Mouse (Mus musculus) myocyte (in vitro differentiated cells): ENCODE data around the gene Lgals7. TPM values are rescaled to one million over a fixed set of nuclear protein-coding genes. Genes with fewer than 3 reads are reported as not detected.

Source experiments
- H3K27me3 ChIP-seq: one replicate; pipeline ENCODE4 v1.6.1; 2011; ENCODE audit not compliant: control insufficient read depth, insufficient read depth, insufficient read length
- H3K36me3 ChIP-seq: one replicate; pipeline ENCODE4 v1.6.1; 2011; ENCODE audit not compliant: control insufficient read depth, insufficient read depth
- H3K4me2 ChIP-seq: one replicate; pipeline ENCODE4 v1.6.1; 2011; ENCODE audit warnings: low read depth, control low read depth
- H3K4me3 ChIP-seq: one replicate; pipeline ENCODE4 v1.5.1; 2011; ENCODE audit warnings: mild to moderate bottlenecking, control low read depth, moderate library complexity
- H3K79me2 ChIP-seq: one replicate; pipeline ENCODE4 v1.6.1; 2011; ENCODE audit not compliant: control insufficient read depth, insufficient read depth
- H3ac ChIP-seq: one replicate; pipeline ENCODE4 v1.6.1; 2011; ENCODE audit not compliant: control insufficient read depth, insufficient read length
- CEBPB ChIP-seq: IDR thresholded peaks from 2 replicates; pipeline ENCODE4 v1.6.1; 2011; ENCODE audit warnings: mild to moderate bottlenecking, moderate library complexity; ENCODE audit not compliant: poor library complexity, insufficient read depth, severe bottlenecking
- E2F4 ChIP-seq: IDR thresholded peaks from one replicate; pipeline ENCODE4 v1.6.1; 2011; ENCODE audit warnings: mild to moderate bottlenecking, control low read depth, moderate library complexity; ENCODE audit not compliant: insufficient read depth
- MAX ChIP-seq: IDR thresholded peaks from one replicate; pipeline ENCODE4 v1.6.1; 2011; ENCODE audit warnings: low read depth, mild to moderate bottlenecking, control low read depth
- MYOD1 ChIP-seq, 3 experiments: IDR thresholded peaks; one replicate each; pipeline ENCODE4 v1.6.1; 2011; ENCODE audit warnings: control low read depth in 2 of 3, low read depth in 2 of 3, mild to moderate bottlenecking in 2 of 3, moderate library complexity in 1 of 3; ENCODE audit not compliant: insufficient read length in 2 of 3, control insufficient read depth in 1 of 3
- MYOG ChIP-seq, 3 experiments: IDR thresholded peaks; one replicate each; pipeline ENCODE4 v1.6.1; 2011; ENCODE audit warnings: control low read depth in 2 of 3, low read depth in 2 of 3, mild to moderate bottlenecking in 2 of 3; ENCODE audit not compliant: insufficient read length in 2 of 3, control insufficient read depth in 1 of 3, insufficient read depth in 1 of 3
- POLR2A ChIP-seq: IDR thresholded peaks from one replicate; pipeline ENCODE4 v1.6.1; 2011; ENCODE audit warnings: low read depth, mild to moderate bottlenecking, control low read depth, moderate library complexity; ENCODE audit not compliant: insufficient read length
- POLR2AphosphoS2 ChIP-seq: IDR thresholded peaks from one replicate; pipeline ENCODE4 v1.6.1; 2011; ENCODE audit warnings: low read depth, control low read depth; ENCODE audit not compliant: insufficient read length
- REST ChIP-seq: IDR thresholded peaks from one replicate; pipeline ENCODE4 v1.6.1; 2011; ENCODE audit warnings: mild to moderate bottlenecking, control low read depth, moderate library complexity; ENCODE audit not compliant: insufficient read depth, insufficient read length
- SRF ChIP-seq: IDR thresholded peaks from one replicate; pipeline ENCODE4 v1.6.1; 2011; ENCODE audit warnings: low read depth; ENCODE audit not compliant: control insufficient read depth, insufficient read length
- TCF12 ChIP-seq: IDR thresholded peaks from one replicate; pipeline ENCODE4 v1.6.1; 2011; ENCODE audit warnings: mild to moderate bottlenecking, control low read depth; ENCODE audit not compliant: poor library complexity, insufficient read depth, severe bottlenecking
- TCF3 ChIP-seq: IDR thresholded peaks from one replicate; pipeline ENCODE4 v1.6.1; 2011; ENCODE audit warnings: low read depth, control low read depth; ENCODE audit not compliant: insufficient read length
- USF1 ChIP-seq: IDR thresholded peaks from one replicate; pipeline ENCODE4 v1.6.1; 2011; ENCODE audit warnings: low read depth, mild to moderate bottlenecking, control low read depth, moderate library complexity
- polyA plus RNA-seq: library from polyadenylated mRNA; unstranded; fragments of >200 nt; fragmentation: generic; extraction: Trizol; gene quantifications from one replicate; pipeline ENCODE4 v1.2.1, GENCODE M21; 2012; ENCODE audit warnings: missing spikeins

The Lgals7 gene
- polyA plus RNA-seq: 0.50 TPM

DNA sequence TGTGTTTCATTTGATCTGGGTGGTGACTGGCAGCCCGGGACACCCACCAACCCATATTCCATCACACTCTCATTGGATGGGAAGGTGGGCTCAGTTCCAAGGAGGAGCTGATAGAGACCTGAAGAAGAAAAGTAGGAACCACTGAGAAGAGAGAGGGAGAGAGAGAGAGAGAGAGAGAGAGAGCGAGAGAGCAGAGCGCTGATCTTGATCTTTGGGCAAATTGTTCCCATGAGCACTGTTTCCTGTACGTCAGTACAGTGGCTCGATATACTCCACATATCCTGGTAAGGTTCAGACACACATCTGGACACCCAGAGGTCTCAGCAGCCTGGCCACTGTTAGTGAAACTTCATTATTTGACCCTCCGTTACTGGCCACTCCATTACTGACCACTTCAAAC is at the start of gene Lgals7:
Lgals7 (plus strand) TSS at position 314 of the 400 bp plus-strand sequence.
- Histone ChIP-seq H3K4me2 (no peak within 1 kb of the TSS), H3K27me3 (no peaks in the 10 kb centered on the region), H3K79me2 (no peaks in the 10 kb centered on the region), H3K36me3 (no peaks in the 10 kb centered on the region), H3K4me3 (no peak within 1 kb of the TSS), H3ac (no peak within 1 kb of the TSS)
- no peak for TF ChIP-seq CEBPB
- TF ChIP-seq MAX: no peak
- TF ChIP-seq SRF: no peak
- no peak for TF ChIP-seq E2F4
- no peak for TF ChIP-seq REST
- no peak for TF ChIP-seq MYOG (IDR thresholded peaks at IDR 0.05; ENCODE audit: control insufficient read depth in 1 of 3, insufficient read depth in 1 of 3, insufficient read length in 2 of 3, low read depth in 2 of 3)
- TF ChIP-seq TCF12: no peak
- TF ChIP-seq MYOD1 (IDR thresholded peaks at IDR 0.05; ENCODE audit: control insufficient read depth in 1 of 3, insufficient read length in 2 of 3, low read depth in 2 of 3): no peak
- TF ChIP-seq TCF3: no peak
- TF ChIP-seq POLR2AphosphoS2: no peak
- TF ChIP-seq USF1: no peak
- TF ChIP-seq POLR2A: no peak

DNA sequence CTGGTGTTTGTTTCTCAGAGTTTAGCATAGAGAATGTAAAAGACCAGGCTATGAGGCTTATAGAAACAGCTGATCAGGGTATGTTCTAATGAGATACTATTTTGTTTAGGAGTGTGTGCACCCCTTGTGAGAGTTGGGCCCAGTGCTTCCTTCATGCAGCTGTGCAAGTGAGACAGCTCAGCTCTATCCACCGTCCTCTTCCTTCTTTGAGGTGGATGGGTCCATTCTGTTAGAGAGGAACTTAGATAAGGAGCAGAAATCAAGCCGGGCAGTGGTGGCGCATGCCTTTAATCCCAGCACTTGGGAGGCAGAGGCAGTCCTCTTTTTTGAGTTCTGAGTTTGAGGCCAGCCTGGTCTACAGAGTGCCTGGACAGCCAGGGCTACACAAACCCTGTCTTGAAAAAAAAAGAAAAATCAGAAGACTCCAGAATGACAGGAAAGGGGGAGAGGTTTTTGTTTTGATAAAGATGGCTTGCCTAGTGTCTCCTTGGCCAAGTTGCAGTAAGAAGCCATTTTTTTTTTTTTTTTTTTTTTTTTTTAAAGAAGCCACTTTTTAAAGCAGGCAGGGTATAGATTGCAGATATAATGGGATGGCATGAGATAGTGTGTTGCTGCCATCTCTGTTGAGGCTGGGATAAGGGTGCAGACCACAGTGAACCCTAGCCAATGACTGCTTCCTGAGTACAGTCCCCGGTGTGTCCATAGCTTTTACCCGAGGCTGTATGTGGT is 49.2 kb upstream of the Lgals7 start:
- TF ChIP-seq POLR2AphosphoS2 (peak; percentile 20), MYOD1 (IDR thresholded peaks at IDR 0.05; ENCODE audit: control insufficient read depth in 1 of 3, insufficient read length in 2 of 3, low read depth in 2 of 3) (no peak), SRF (no peak)
- Histone ChIP-seq H3K4me2 (no peak overlapping the region), H3K4me3 (no peak overlapping the region), H3K79me2 (peaks cover 70% of the 10 kb centered on the region), H3K27me3 (no peaks in the 10 kb centered on the region), H3K36me3 (peaks cover 61% of the 10 kb centered on the region), H3ac (no peak overlapping the region)

DNA sequence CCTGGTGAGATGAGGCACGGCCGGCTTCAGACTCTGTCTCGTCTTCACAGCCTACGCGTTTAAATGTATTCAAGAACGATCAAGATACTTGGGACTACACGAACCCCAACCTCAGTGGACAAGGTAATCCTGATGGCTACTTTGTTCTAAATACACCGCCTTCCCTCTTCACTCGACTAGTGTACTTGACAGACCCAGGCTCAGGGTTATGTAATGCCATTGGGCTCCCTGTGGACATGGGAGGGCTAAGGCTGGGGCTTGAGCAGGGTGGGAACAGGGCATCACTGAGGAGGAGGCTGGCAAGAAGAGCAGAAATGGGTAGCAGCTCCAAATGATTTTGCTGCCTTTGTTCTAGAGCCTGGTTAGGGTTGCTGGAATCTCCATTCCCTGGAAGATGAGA is 48.4 kb upstream of the Lgals7 start:
- no peak overlapping the region for H3ac ChIP-seq
- H3K27me3 ChIP-seq: no peaks in the 10 kb centered on the region
- H3K79me2 ChIP-seq: peaks cover 72% of the 10 kb centered on the region
- peaks cover 69% of the 10 kb centered on the region for H3K36me3 ChIP-seq
- H3K4me2 ChIP-seq: no peak overlapping the region
- peak; percentile 18 for TF ChIP-seq POLR2AphosphoS2
- no peak for TF ChIP-seq CEBPB
- no peak for TF ChIP-seq MYOD1 (IDR thresholded peaks at IDR 0.05; ENCODE audit: control insufficient read depth in 1 of 3, insufficient read length in 2 of 3, low read depth in 2 of 3)
- TF ChIP-seq TCF12: no peak
- TF ChIP-seq SRF: no peak
- TF ChIP-seq MAX: no peak
- H3K4me3 ChIP-seq: no peak overlapping the region

DNA sequence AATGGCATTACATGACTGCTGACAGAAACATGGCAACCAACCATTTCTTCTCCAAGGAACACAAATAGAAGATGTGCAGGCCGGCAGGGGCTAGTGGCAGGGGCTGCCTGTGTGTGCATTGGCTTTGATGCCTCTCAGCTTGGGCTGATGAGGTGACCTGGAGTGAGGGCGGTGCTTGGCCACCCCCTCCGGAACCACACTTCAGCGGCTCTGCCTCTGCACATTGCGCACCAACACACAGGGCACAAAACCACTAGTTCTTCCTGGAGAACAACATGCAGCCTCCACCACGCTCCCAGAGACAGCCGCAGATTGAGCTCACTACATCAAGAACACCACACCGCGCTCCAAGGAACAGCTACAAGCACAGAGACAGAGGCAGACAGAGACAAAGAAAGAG is 47.5 kb upstream of the Lgals7 start:
- H3K79me2 ChIP-seq: peaks cover 72% of the 10 kb centered on the region
- H3K36me3 ChIP-seq: peaks cover 74% of the 10 kb centered on the region
- H3K4me3 ChIP-seq: no peak overlapping the region
- TF ChIP-seq MAX: no peak
- peak; percentile 78 for TF ChIP-seq POLR2AphosphoS2
- no peak for TF ChIP-seq SRF
- no peak for TF ChIP-seq REST
- no peak for TF ChIP-seq TCF3
- TF ChIP-seq TCF12: no peak
- TF ChIP-seq MYOG (IDR thresholded peaks at IDR 0.05; ENCODE audit: control insufficient read depth in 1 of 3, insufficient read depth in 1 of 3, insufficient read length in 2 of 3, low read depth in 2 of 3): no peak
- TF ChIP-seq CEBPB: no peak
- peak; percentile 29 for TF ChIP-seq POLR2A
- no peak for TF ChIP-seq USF1
- TF ChIP-seq MYOD1 (IDR thresholded peaks at IDR 0.05; ENCODE audit: control insufficient read depth in 1 of 3, insufficient read length in 2 of 3, low read depth in 2 of 3): no peak
- TF ChIP-seq E2F4: no peak
- H3ac ChIP-seq: no peak overlapping the region
- H3K27me3 ChIP-seq: no peaks in the 10 kb centered on the region
- no peak overlapping the region for H3K4me2 ChIP-seq

DNA sequence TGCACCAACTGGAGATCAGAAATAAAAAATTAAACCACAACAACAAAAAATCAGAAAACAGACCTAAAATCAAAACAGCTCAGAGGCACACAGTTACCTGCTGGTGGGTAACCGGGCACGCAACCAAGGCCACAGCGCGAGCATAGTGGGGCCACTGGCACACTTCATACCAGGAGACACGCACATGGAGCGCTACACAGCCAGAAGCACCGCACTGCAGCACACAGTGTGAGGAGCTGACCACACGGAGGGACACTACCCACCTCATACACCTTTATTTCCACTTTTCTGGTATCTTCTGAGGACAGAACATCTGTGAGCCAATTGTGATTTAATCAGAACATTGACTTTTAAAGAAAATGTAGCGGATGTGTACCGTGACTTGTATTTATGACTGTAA is 46.7 kb upstream of the Lgals7 start:
- H3K4me2 ChIP-seq: no peak overlapping the region
- TF ChIP-seq POLR2AphosphoS2 (peak; percentile 92), MYOD1 (IDR thresholded peaks at IDR 0.05; ENCODE audit: control insufficient read depth in 1 of 3, insufficient read length in 2 of 3, low read depth in 2 of 3) (no peak), POLR2A (peak; percentile 60), MAX (no peak)

More for the DNA sequence above, 46.7 kb upstream of the Lgals7 start:
- Histone ChIP-seq H3K27me3 (no peaks in the 10 kb centered on the region), H3K36me3 (peaks cover 75% of the 10 kb centered on the region), H3K4me3 (no peak overlapping the region), H3ac (no peak overlapping the region), H3K79me2 (peaks cover 66% of the 10 kb centered on the region)
